Mouse (Mus musculus) liver, embryonic 14.5 days (tissue): ENCODE data around the gene Olfr69.
"Not testable (repeated sequence)": the region's sequence is repeated elsewhere in the genome, so short reads cannot be mapped to it uniquely, and the experiment has no call there.

Experiments
- CTCF ChIP-seq: IDR thresholded peaks from 2 replicates; pipeline ENCODE4 v1.5.1; 2016; ENCODE audit warnings: antibody characterized with exemption, low read depth, control low read depth
- EP300 ChIP-seq: IDR thresholded peaks from 2 replicates; pipeline ENCODE4 v1.6.1; 2016; ENCODE audit warnings: antibody characterized with exemption, low read depth

- not testable (repeated sequence) for TF ChIP-seq CTCF, EP300
Observed at GRCm38 (mm10) chr7:103716398-103716797, 55.0 kb downstream of the Olfr69 start.
